Mouse (Mus musculus): Measurements from ENCODE around the gene Mrgprh. TPM values are rescaled to one million over a fixed set of nuclear protein-coding genes. Genes with fewer than 3 reads are reported as not detected.
"Not testable (repeated sequence)": the region's sequence is repeated elsewhere in the genome, so short reads cannot be mapped to it uniquely, and the experiment has no call there.

The Mrgprh gene
- total RNA-seq, 2 experiments from 2014 or later = 0.17 to 0.20 TPM

GRCm38 (mm10) chr17:12868043-12868442 lies 7.8 kb upstream of the Mrgprh start, which contains the start of gene Mas1:
Gene Mas1 (minus strand): TSS chr17:12868143.
- no peak for DNase-seq

GRCm38 (mm10) chr17:12868640-12869039 lies 7.2 kb upstream of the Mrgprh start:
- DNase-seq = no peak

DNA sequence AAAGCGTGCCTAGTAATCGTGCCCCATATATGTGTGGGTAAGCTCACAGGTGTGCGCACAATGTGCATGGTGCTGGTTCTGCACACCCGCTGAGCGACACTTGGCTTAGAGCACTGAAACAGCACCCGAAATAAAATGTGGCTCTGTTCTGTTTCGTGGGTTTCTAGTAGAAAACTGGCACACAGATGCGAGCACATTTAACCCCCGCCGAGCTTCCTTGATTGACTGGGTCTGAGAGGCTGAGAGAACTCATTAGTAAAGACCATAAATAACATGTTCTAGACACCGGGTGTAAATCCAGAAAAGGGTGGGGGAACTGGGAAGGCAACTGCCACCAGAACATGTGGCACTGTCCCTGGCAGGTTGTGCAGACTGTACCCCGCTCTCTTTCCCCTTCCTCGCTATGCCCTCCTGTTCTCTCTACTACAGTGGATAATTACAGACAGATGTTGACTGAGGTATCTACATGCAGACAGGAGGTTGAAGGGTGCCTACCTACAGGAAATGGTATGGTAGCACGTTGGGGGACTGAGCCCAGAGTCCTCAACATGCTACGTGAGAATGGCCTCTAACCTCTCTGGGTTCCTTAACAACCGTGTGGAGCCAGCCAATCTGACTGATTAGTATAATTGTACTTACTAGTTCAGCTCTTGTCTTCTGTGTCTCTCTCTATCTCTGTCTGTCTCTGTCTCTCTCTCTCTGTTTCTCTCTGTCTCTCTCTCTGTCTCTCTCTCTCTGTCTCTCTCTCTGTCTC lies 3.4 kb upstream of the Mrgprh start:
- DNase-seq = no peak

DNA sequence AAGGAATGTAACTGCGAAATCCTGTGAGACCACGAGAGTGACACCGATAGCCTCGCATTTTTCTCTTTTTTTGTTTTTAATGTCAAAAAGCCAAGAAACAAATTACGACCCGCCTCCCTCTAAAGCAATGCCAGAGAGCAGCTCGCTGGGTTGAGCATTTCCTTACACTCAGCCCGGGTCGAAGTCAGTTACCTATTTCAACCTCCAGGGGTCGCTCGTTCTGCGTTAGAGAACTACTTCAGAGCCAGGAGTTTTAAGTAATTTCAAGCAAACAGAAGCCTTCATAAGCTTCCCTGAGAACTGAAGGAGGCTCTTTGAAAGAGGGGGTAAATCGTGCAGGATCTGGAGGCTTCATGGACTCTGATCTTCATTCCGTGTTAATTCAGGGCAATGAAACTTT lies 4.3 kb downstream of the Mrgprh start:
- peak; percentile 78 to 81 for DNase-seq

DNA sequence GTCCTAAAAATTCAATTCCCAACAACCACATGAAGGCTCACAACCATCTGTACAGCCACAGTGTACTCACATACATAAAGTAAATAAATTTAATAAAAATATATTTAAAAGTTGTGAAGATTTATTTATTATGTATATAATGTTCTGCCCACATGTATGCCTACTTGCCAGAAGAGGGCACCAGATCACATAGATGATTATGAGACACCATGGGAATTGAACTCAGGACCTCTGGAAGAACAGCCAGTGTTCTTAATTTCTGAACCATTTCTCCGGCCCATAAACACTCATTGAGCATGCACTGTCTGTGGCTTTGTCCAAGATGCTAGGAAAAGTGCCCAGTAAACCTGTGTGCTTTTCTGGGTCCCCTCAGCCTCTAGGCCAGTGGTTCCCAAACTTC lies 5.4 kb downstream of the Mrgprh start:
- DNase-seq = no peak

DNA sequence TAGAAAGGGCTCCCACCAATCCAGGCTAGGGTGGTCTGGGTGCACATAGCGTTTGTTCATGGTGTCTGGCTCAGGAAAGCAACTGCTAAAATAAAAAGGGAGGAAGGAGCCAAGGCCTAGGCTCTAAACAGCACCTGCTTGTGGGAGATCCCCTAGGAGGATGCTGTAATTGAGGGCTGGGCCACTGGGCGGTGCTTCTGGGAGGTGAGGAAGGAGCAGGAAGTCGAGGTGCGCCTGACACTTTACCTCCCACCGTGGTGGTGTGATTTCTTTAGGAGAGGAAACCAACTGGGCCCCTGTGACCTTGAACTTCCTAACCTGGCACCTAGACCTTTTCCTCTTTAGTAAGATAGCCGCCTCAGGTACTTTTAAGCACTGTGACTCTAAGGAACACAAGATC lies 10.8 kb downstream of the Mrgprh start:
- no peak for DNase-seq

DNA sequence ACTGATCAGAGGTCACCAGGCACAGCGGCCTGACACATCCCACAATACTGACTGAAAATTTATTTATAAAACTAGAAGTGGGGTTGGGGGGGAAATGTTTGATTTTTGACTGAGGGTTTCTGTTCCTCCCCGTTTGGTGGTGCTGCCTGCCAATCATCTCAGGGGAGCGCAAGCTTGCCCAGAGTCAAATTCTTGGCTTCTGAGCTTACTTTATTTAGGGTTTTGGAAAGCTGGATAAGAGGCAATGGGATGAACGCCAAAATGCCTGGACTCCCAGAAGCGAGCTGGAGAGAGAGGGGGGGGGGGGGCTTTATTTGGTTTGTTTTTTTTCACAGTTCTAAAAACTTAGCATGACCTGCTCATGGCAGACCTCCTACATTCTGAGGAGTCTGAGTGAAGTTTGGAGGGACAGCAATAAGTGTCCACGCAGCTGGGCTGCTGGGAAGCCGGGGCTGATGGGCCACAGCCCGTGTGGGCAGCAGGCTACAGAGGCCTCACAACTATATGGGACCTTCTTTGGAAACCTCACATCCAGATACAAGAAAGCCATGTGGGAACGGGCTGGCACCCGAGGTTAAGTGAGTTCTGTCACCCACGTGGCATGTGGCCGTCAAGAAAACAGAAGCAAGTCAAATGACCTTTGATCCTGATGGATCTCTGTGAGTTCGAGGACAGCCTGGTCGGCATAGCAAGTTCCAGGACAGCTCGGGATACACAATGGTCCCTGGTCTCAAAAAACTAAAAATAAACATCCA lies 11.4 kb downstream of the Mrgprh start:
- DNase-seq = peak in 1 of 2 experiments; percentile 20

- DNase-seq = no peak
Observed at GRCm38 (mm10) chr17:12891054-12891453, 15.2 kb downstream of the Mrgprh start.

GRCm38 (mm10) chr17:12892033-12892432 lies 16.2 kb downstream of the Mrgprh start:
- no peak for DNase-seq

- DNase-seq = no peak
Observed at GRCm38 (mm10) chr17:12897674-12898073, 21.8 kb downstream of the Mrgprh start.

DNA sequence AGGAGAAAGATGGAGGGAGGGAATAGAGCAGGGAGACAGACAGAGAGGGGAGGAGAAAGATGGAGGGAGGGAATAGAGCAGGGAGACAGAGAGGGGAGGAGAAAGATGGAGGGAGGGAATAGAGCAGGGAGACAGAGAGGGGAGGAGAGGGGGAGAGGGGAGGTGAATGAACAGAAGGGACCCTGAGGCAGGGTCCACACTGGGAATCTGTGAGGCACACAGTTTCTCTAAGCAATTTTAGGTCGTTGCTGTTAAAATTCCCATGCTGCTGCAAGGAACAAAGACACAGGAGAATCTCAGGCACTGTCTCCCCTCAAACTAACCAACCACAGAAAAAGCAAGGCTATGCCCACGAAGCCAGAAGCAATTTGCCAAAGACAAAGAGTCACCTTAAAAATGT lies 22.8 kb downstream of the Mrgprh start:
- not testable (repeated sequence) for DNase-seq

DNA sequence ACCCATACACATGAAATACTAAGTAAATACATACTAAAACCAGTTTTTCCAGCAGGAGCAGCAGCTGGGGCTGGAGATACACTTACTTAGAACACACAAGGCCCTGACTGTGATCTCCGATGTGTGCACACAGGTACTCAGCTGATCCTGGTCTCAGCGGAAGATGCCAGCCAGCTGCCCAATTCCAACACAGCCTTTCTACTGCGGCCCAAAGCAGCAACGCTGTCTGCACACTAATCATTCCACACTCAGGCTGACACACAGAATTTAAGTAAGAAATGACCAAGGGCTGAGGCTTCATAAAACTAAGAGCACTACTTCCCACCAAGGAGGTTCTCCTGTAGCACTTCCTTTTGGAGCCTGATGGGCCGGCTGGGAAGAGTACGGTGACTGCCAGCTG lies 26.5 kb downstream of the Mrgprh start:
- no peak for DNase-seq

GRCm38 (mm10) chr17:12903372-12904333 lies 27.8 kb downstream of the Mrgprh start:
- DNase-seq = no peak

GRCm38 (mm10) chr17:12904349-12904748 lies 28.5 kb downstream of the Mrgprh start:
- no peak for DNase-seq

DNA sequence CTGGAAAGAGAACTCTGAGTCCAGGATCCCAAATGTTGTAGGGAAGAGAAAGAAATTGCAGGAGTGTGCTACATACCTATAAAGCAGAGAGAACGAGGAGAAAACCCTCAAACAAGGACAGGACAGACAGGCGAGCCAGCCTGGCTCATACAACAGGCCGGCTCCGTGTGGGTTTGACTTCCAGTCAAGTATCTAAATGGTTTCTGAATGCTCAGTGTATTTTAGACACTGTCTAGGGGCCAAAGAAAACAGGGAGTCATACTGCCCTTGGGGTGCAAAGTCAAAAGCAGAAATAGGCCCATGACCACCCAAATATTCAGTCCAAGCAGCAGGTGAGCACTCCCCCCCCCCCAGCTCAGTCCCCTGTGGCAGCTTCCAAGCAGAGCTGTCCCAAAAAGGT lies 30.0 kb downstream of the Mrgprh start:
- no peak for DNase-seq

DNA sequence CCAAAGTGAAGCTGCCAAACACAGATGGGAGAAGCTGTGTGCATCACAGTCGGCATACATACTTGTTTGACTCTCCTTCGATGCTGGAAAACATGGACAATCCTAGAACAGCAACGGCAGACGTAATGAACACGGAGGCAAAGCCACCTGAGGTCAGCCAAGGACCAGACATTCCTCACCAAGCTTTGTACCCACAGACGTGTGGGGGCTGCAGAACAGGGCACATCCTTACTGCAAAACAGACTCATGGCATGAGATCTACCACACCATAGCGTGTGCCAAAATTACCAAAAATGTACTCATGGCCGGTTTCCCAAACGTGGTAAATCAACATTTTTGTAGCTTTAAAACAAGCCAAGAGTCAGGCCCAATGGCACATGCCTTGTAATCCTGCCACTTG lies 30.6 kb downstream of the Mrgprh start:
- DNase-seq = no peak

- peak in 1 of 2 experiments; percentile 15 for DNase-seq
Observed at GRCm38 (mm10) chr17:12909361-12910280, 33.8 kb downstream of the Mrgprh start, which contains the start of gene Pnldc1. Gene Pnldc1 (minus strand): TSS chr17:12910230.

DNA sequence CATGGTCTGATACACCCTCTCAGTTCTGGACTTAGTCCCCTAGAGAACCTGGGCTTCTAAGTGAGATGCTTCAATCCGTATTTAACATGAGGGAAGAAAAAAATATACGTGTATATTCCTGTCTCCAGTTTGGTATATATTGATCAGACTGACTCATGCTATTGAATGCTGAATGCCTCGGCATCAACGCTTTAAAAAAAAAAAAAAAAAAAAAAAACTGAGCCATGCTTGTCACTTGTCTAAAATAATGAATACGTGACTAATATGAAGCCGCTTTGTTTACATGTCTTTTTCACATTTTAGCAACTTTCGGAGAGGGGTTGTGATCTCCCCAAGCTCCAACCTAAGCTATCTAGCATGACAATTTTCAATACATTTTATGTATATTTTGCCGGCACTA lies 34.6 kb downstream of the Mrgprh start:
- no peak for DNase-seq

- DNase-seq = peak; percentile 14 to 27
Observed at GRCm38 (mm10) chr17:12915488-12915880, 39.6 kb downstream of the Mrgprh start, which contains the start of gene Tcp1. Gene Tcp1 (plus strand): TSS chr17:12915701.

GRCm38 (mm10) chr17:12915881-12916583 lies 40.2 kb downstream of the Mrgprh start, which contains the start of gene Mrpl18:
Gene Mrpl18 (minus strand): TSS chr17:12916345.
- peak; percentile 98 to 99 for DNase-seq
